Mouse (Mus musculus): ENCODE measurements at regions not wholly inside any gene's neighbourhood (a gene's known extent, or its start where the extent isn't known, plus 50 kb on each side); places are given as distances from the start of the nearest gene placed in this dataset.

DNA sequence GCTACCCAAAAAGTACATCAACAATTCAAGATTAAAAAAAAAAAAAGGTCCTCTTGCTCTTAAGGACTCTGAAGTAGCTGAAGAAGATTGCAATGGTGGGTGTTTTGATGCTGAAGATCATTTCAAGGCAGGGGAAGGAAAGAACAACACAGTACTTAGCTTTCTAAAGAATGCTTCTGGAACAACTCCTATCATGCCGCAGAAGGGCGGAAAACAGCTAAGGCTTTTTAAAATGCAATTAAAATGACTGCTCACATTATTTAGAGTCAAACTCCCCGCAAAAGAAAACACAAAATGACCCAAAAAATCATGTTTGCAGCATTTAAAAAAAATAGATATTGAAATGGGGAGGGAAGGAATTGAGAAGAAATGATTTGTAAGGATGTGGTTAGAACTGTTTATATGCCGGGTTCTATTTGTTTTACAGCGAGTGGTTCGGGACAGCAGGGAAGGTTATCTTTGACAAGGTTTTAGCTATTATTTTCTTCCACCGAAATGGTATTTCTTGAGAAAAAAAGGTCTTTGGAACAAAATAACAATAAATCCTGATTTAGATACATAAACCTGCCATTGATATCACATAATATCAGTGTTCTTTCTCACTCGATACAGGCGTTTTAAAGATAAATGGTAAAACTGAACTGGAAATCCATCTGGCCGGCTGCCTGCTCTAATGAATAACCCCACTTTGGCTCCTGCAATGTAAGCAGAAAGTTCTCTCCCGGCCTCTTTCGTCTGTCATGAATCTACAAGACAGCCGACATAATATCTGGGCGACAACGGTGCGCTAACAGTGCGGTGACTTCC lies 127.6 kb downstream of the Gm10295 start:
- Histone ChIP-seq H3K4me2 (ENCODE audit: low read depth, low read length) (peak overlapping the region; percentile 45), H3K27ac (ENCODE audit: low read length) (no peak overlapping the region), H3K27me3 (ENCODE audit: control insufficient read depth, insufficient read depth, low read length) (no peaks in the 10 kb centered on the region), H3K4me1 (ENCODE audit: control insufficient read depth, insufficient read depth, low read length) (no peaks in the 10 kb centered on the region), H3K9ac (ENCODE audit: low read length) (no peak overlapping the region), H3K36me3 (ENCODE audit: control insufficient read depth, insufficient read depth, low read length) (no peaks in the 10 kb centered on the region), H3K9me3 (replicated peaks; ENCODE audit: control insufficient read depth, low read length) (no peaks in the 10 kb centered on the region), H3K4me3 (replicated peaks; ENCODE audit: low read length) (peak overlapping the region; percentile 15; the same call in 1 of the 2 replicates)
- WGBS = 30% methylated on average over 17 of the region's 17 CpGs
- no peak for ATAC-seq (ENCODE audit: insufficient read depth, low FRiP score)

DNA sequence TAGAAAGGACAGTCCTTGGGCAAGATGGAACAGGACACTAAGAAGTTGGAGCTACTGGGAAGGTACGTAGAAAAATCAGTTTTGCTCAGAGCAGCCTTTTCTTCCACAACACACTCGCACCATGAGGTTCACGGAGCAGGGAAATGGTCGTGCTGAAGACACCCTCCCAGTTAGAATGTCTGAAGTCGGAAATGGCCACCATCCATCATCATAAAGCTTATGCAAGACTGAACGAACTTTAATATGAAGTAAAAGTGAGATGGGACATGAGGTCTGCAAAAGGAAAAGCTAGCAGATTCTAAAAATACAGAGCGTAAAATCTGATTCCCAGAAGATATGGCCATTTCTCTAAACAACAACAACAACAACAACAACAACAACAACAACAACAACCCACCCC lies 133.9 kb downstream of the Gm10295 start:
- Histone ChIP-seq H3K9me3 (replicated peaks; ENCODE audit: control insufficient read depth, low read length) (no peaks in the 10 kb centered on the region), H3K4me2 (ENCODE audit: low read depth, low read length) (no peak overlapping the region), H3K4me1 (ENCODE audit: control insufficient read depth, insufficient read depth, low read length) (peaks cover 4% of the 10 kb centered on the region; the same call in 1 of the 2 replicates), H3K4me3 (replicated peaks; ENCODE audit: low read length) (no peak overlapping the region), H3K36me3 (ENCODE audit: control insufficient read depth, insufficient read depth, low read length) (no peaks in the 10 kb centered on the region), H3K27me3 (ENCODE audit: control insufficient read depth, insufficient read depth, low read length) (no peaks in the 10 kb centered on the region), H3K9ac (ENCODE audit: low read length) (no peak overlapping the region), H3K27ac (ENCODE audit: low read length) (no peak overlapping the region)
- 57% methylated on average over 7 of the region's 7 CpGs for WGBS
- ATAC-seq (ENCODE audit: insufficient read depth, low FRiP score) = no peak

DNA sequence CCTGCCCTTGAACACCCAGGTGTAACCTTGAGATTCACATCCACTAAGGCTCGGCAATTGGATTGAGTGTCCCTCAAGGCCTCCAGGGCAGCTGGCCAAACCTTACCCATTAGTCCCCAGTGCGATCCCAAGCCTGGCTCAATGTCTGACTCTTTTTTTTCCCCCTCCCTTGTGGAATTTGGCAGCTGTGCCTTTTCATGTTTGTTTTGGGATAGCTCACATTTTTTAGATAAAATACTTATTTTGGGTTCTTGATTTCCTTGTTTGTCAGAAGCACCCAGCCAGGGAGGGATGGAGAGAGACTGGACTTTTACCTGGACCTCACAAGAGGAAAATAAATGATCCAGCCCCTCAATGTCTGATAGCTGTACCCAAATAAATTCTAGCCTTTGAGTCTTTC lies 134.5 kb downstream of the Gm10295 start:
- WGBS = 22% methylated on average over 2 of the region's 2 CpGs
- no peak overlapping the region for H3K27ac ChIP-seq (ENCODE audit: low read length)
- H3K4me1 ChIP-seq (ENCODE audit: control insufficient read depth, insufficient read depth, low read length) = peaks cover 4% of the 10 kb centered on the region; the same call in 1 of the 2 replicates
- no peak overlapping the region for H3K4me3 ChIP-seq (replicated peaks; ENCODE audit: low read length)
- H3K36me3 ChIP-seq (ENCODE audit: control insufficient read depth, insufficient read depth, low read length) = no peaks in the 10 kb centered on the region
- ATAC-seq (ENCODE audit: insufficient read depth, low FRiP score) = no peak
- H3K27me3 ChIP-seq (ENCODE audit: control insufficient read depth, insufficient read depth, low read length) = no peaks in the 10 kb centered on the region
- no peaks in the 10 kb centered on the region for H3K9me3 ChIP-seq (replicated peaks; ENCODE audit: control insufficient read depth, low read length)
- H3K4me2 ChIP-seq (ENCODE audit: low read depth, low read length) = no peak overlapping the region
- H3K9ac ChIP-seq (ENCODE audit: low read length) = no peak overlapping the region

DNA sequence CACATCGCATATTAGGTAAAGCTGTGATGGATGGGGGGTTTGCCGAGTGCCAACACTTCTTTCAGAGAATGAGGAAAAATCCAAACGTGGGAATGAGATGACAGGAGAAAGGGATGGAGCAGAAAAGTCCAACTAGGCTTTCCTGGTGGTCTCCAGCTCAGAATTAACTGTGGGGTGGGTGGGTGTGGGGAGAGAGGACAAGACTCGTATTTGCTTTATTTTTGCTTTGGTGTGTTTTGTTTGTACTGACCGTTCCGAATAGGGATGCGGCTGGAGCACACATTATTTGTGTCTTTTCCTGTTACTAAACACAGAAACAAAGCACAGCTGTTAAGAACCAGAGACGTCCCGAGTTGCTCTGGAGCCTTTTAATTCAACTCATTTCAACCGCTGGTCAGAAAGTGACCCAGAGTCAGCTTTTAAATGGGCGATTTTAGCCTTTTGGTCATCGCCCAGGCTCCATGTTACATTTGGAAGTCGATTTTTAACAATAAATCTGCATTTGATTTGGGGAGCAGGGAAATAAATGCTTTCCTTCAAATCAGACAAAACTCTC lies 136.7 kb downstream of the Gm10295 start:
- no peak overlapping the region for H3K9ac ChIP-seq (ENCODE audit: low read length)
- H3K36me3 ChIP-seq (ENCODE audit: control insufficient read depth, insufficient read depth, low read length) = no peaks in the 10 kb centered on the region
- H3K4me1 ChIP-seq (ENCODE audit: control insufficient read depth, insufficient read depth, low read length) = peaks cover 4% of the 10 kb centered on the region; the same call in 1 of the 2 replicates
- 46% methylated on average over 13 of the region's 13 CpGs for WGBS
- H3K4me3 ChIP-seq (replicated peaks; ENCODE audit: low read length) = no peak overlapping the region
- peak overlapping the region; percentile 40; the same call in 1 of the 2 replicates for H3K27ac ChIP-seq (ENCODE audit: low read length)
- ATAC-seq (ENCODE audit: insufficient read depth, low FRiP score) = no peak
- H3K4me2 ChIP-seq (ENCODE audit: low read depth, low read length) = no peak overlapping the region
- no peaks in the 10 kb centered on the region for H3K9me3 ChIP-seq (replicated peaks; ENCODE audit: control insufficient read depth, low read length)
- H3K27me3 ChIP-seq (ENCODE audit: control insufficient read depth, insufficient read depth, low read length) = no peaks in the 10 kb centered on the region

DNA sequence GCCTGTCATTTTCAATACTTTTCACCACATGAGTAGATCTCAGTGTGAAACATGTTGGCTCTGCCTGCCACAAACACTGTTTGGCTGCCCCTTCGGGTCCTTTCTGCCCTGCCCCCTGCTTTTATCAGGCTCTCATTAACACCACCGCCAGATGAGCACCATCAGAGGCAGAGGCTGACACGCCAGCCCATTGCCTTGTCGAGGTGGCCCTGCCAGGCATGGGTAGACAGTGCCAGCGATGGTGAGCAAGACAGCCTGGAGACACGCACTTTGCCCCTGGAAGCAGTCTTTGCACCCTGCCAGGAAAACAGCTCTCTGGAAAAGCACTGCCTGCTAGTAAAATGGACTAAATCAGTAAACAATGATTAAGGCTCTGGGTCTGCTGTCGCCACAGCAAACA lies 158.2 kb downstream of the Gm10295 start:
- ATAC-seq (ENCODE audit: insufficient read depth, low FRiP score) = 0 out of 2 replicates have a peak, but pooled peaks have one; percentile 50
- no peaks in the 10 kb centered on the region for H3K36me3 ChIP-seq (ENCODE audit: control insufficient read depth, insufficient read depth, low read length)
- no peaks in the 10 kb centered on the region for H3K9me3 ChIP-seq (replicated peaks; ENCODE audit: control insufficient read depth, low read length)
- no peaks in the 10 kb centered on the region for H3K27me3 ChIP-seq (ENCODE audit: control insufficient read depth, insufficient read depth, low read length)
- no peak overlapping the region for H3K4me3 ChIP-seq (replicated peaks; ENCODE audit: low read length)
- H3K9ac ChIP-seq (ENCODE audit: low read length) = no peak overlapping the region
- H3K4me1 ChIP-seq (ENCODE audit: control insufficient read depth, insufficient read depth, low read length) = peaks cover 6% of the 10 kb centered on the region; the same call in 1 of the 2 replicates
- H3K27ac ChIP-seq (ENCODE audit: low read length) = no peak overlapping the region
- no peak overlapping the region for H3K4me2 ChIP-seq (ENCODE audit: low read depth, low read length)
- 29% methylated on average over 7 of the region's 7 CpGs for WGBS

DNA sequence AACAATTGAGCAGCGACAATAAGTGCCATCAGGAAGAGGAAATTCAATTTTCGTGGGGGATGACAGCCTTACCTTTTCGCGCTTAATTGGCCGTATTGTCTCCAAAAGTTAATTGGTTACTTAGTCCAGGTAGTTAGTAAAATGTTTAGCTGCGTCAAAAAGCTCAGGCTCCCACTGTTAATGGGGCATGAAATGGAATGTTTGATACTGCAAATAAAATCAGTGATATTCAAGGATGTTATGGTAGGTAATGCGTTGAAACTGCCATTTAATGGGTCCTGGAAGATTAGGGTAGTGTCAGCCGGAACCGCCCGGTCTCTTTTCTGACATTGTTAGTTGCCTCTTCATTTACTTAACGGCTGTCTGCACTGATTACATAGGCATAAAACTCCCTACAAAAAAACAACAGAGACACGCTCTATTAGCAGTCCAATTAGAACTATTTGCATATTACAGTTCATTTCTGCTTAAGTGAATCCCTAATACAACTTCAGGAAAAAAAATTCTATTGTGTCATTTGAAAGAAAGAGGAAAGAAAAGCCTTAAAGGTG lies 161.0 kb downstream of the Gm10295 start:
- H3K4me1 ChIP-seq (ENCODE audit: control insufficient read depth, insufficient read depth, low read length) = peaks cover 7% of the 10 kb centered on the region; the same call in 1 of the 2 replicates
- H3K36me3 ChIP-seq (ENCODE audit: control insufficient read depth, insufficient read depth, low read length) = no peaks in the 10 kb centered on the region
- no peak overlapping the region for H3K4me3 ChIP-seq (replicated peaks; ENCODE audit: low read length)
- H3K9ac ChIP-seq (ENCODE audit: low read length) = no peak overlapping the region
- no peak for ATAC-seq (ENCODE audit: insufficient read depth, low FRiP score)
- no peak overlapping the region for H3K4me2 ChIP-seq (ENCODE audit: low read depth, low read length)
- H3K9me3 ChIP-seq (replicated peaks; ENCODE audit: control insufficient read depth, low read length) = no peaks in the 10 kb centered on the region
- no peak overlapping the region for H3K27ac ChIP-seq (ENCODE audit: low read length)
- 79% methylated on average over 12 of the region's 12 CpGs for WGBS
- H3K27me3 ChIP-seq (ENCODE audit: control insufficient read depth, insufficient read depth, low read length) = no peaks in the 10 kb centered on the region

DNA sequence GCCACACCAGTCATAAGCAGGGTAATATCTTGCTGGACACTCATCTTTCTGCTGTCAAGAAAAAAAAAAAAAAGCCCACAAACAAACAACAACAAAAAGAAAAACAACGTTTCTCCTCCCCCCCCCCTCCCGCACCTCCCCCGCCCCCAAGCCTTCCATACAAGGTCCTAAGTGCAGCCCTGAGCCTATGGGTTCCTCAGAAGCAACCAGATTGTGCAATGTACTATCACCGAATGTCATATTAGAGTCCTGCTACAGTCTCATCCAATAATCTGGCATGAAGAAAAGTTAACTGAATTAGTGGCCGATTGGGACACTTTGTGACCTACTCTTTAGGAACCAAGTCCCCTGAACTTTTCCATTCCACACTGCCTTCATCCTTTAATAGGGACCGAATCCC lies 161.5 kb downstream of the Gm10295 start:
- H3K9me3 ChIP-seq (replicated peaks; ENCODE audit: control insufficient read depth, low read length) = no peaks in the 10 kb centered on the region
- no peak overlapping the region for H3K9ac ChIP-seq (ENCODE audit: low read length)
- H3K36me3 ChIP-seq (ENCODE audit: control insufficient read depth, insufficient read depth, low read length) = no peaks in the 10 kb centered on the region
- ATAC-seq (ENCODE audit: insufficient read depth, low FRiP score) = no peak
- H3K4me2 ChIP-seq (ENCODE audit: low read depth, low read length) = no peak overlapping the region
- H3K27ac ChIP-seq (ENCODE audit: low read length) = no peak overlapping the region
- no peaks in the 10 kb centered on the region for H3K27me3 ChIP-seq (ENCODE audit: control insufficient read depth, insufficient read depth, low read length)
- H3K4me3 ChIP-seq (replicated peaks; ENCODE audit: low read length) = no peak overlapping the region
- peaks cover 7% of the 10 kb centered on the region; the same call in 1 of the 2 replicates for H3K4me1 ChIP-seq (ENCODE audit: control insufficient read depth, insufficient read depth, low read length)
- 77% methylated on average over 6 of the region's 6 CpGs for WGBS

DNA sequence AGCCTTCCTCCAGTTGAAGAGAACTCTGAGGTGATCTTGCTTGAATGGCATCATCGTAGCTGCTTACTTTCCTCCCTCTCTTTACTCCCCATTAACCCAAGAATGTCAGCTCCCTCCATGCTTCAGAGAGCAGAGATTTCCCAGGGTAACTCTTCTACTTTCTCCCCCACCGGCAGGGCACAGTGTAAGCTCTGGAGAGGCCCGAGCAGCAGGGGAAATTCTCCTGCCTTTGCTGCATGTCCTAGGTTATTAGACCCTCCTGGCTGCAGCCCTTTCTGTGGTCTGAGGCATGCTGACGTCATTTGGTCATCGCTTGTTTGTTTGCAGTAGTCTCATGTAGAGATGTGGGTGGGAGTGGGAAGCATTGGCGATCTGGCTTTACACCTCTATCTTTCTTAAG lies 163.2 kb downstream of the Gm10295 start:
- Histone ChIP-seq H3K4me2 (ENCODE audit: low read depth, low read length) (0 out of 2 replicates have a peak overlapping the region, but pooled peaks have one; percentile 0), H3K4me3 (replicated peaks; ENCODE audit: low read length) (no peak overlapping the region), H3K9ac (ENCODE audit: low read length) (no peak overlapping the region), H3K36me3 (ENCODE audit: control insufficient read depth, insufficient read depth, low read length) (no peaks in the 10 kb centered on the region), H3K4me1 (ENCODE audit: control insufficient read depth, insufficient read depth, low read length) (peaks cover 6% of the 10 kb centered on the region; the same call in 1 of the 2 replicates), H3K9me3 (replicated peaks; ENCODE audit: control insufficient read depth, low read length) (no peaks in the 10 kb centered on the region), H3K27ac (ENCODE audit: low read length) (no peak overlapping the region), H3K27me3 (ENCODE audit: control insufficient read depth, insufficient read depth, low read length) (no peaks in the 10 kb centered on the region)
- ATAC-seq (ENCODE audit: insufficient read depth, low FRiP score) = no peak
- WGBS = 12% methylated on average over 6 of the region's 6 CpGs

DNA sequence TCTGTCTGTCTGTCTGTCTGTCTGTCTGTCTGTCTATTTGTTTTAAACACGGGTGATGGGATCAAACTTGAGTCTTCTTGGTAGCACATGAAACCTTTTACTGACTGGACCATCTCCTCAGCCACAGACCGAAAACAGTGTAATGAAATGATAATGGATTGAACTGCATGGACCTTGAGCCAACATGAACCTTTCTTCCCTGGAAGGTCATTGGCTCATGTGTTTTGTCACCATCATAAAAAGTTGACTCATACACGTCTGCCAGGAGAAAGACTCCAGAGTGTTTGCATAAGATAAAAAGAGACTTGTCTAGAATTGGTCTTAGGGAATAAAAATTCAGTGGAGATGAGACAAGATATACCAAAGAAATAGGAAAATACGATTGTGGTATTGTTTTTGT lies 176.4 kb downstream of the Gm10295 start:
- 76% methylated on average over 4 of the region's 4 CpGs for WGBS
- H3K4me3 ChIP-seq (replicated peaks; ENCODE audit: low read length) = no peak overlapping the region
- no peak overlapping the region for H3K4me2 ChIP-seq (ENCODE audit: low read depth, low read length)
- H3K4me1 ChIP-seq (ENCODE audit: control insufficient read depth, insufficient read depth, low read length) = no peaks in the 10 kb centered on the region
- H3K9me3 ChIP-seq (replicated peaks; ENCODE audit: control insufficient read depth, low read length) = no peaks in the 10 kb centered on the region
- no peak overlapping the region for H3K9ac ChIP-seq (ENCODE audit: low read length)
- H3K27ac ChIP-seq (ENCODE audit: low read length) = no peak overlapping the region
- ATAC-seq (ENCODE audit: insufficient read depth, low FRiP score) = no peak
- H3K36me3 ChIP-seq (ENCODE audit: control insufficient read depth, insufficient read depth, low read length) = no peaks in the 10 kb centered on the region
- no peaks in the 10 kb centered on the region for H3K27me3 ChIP-seq (ENCODE audit: control insufficient read depth, insufficient read depth, low read length)
